Mouse (Mus musculus) T-helper 2 cell (primary cell): ENCODE data around the gene Mroh7.
"Not testable (repeated sequence)": the region's sequence is repeated elsewhere in the genome, so short reads cannot be mapped to it uniquely, and the experiment has no call there.

Experiments used
- in situ Hi-C: fragments of 300-600 bp; cut with MboI, MseI; formaldehyde crosslinking; loops from one replicate; pipeline ENCODE4 v1.15.1; 2025; ENCODE audit warnings: high pct_unique_total_duplicates

The Mroh7 gene

DNA sequence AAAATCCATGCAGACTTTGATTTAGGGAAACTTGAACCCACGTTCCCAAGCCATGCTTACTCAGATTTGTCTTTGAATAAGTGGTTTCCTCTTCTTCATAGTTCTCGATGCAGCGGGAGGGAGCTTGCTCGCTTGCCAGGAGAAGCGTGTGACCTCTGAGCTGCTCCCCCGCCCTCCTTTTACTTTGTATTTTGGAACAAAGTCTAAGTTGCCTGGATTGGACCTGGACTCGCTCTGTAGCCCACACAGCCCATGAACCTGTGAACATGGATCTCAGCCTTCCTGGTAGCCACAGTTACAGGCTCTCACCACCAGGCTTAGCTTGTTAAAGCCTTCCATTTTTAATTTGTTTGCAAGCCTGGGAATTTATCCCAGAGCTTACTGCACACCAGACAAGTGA, at the start of gene Mroh7:
Mroh7 (minus strand) TSS at position 112 of the 400 bp plus-strand sequence.
- in situ Hi-C loops = no loop called here

DNA sequence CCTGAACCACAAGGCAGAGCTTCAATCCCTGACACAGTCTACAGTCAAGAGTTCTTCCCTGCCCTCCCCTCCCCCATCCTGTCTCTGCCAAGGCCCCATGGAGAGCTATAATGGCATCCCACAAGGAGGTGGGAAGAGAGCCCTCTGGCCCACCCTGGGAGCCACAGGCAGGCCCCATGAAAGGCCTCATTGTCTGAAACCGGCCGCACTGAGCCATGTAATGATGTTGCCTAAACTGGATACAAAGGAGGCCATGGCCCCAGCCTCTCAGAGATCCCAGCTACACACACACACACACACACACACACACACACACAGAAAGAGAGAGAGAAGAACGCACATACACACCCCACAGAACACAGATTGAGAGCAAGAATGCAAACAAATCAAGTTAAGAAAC, 49.3 kb upstream of the Mroh7 start:
- in situ Hi-C loops = no loop called here

GRCm38 (mm10) chr4:106778116-106778788, 47.5 kb upstream of the Mroh7 start:
- in situ Hi-C loops = no loop called here

DNA sequence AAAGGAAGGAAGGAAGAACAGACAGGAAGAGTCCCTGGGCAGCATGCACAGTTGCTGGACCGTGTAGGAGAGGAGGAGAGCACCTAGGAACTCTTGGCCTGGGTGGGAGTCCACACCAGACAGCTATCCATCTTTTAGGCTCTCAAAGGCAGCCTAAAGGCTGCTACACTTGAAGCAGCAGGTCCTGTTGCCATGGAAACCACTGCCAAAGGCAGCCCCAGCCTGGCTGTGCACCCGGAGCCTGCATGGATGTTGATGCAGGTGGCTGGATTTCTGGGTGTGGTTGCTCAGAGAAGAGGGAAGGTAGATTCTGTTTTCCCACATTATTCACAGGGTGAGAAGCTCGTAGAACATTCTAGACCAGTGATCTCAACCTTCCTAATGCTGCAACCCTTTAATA, 46.3 kb upstream of the Mroh7 start:
- in situ Hi-C loops = no loop called here

- in situ Hi-C loops = not testable (repeated sequence)
Measured at GRCm38 (mm10) chr4:106775767-106776166, 45.0 kb upstream of the Mroh7 start.

- in situ Hi-C loops = no loop called here
Measured at GRCm38 (mm10) chr4:106772558-106772957, 41.8 kb upstream of the Mroh7 start.

- in situ Hi-C loops = no loop called here
Measured at GRCm38 (mm10) chr4:106769306-106769705, 38.6 kb upstream of the Mroh7 start.

DNA sequence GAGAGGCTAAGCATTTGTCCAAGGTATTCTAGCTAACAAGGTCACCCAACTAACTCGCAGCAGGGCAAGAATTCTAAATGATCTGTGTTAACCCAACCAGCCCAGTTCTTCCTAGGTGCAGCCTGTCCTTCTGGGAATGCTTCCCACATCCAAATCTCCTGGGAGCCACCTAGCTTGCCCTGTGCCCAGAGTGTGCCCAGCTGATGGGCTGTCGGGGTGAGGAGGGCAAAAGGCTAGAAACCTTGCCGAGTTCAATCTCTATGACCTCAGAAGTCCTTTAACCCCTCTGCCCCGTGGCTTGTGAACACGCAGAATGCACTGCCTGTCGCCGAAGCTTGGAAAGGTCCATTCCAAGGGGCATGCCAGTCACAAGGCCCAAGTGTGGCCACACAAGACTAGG, 33.4 kb upstream of the Mroh7 start:
- in situ Hi-C loops = loop anchor here (5.0 kb wide), 1 partner anchor 98 kb away; no protein-coding TSS in a partner anchor

GRCm38 (mm10) chr4:106751726-106752125, 21.0 kb upstream of the Mroh7 start:
- in situ Hi-C loops = no loop called here

DNA sequence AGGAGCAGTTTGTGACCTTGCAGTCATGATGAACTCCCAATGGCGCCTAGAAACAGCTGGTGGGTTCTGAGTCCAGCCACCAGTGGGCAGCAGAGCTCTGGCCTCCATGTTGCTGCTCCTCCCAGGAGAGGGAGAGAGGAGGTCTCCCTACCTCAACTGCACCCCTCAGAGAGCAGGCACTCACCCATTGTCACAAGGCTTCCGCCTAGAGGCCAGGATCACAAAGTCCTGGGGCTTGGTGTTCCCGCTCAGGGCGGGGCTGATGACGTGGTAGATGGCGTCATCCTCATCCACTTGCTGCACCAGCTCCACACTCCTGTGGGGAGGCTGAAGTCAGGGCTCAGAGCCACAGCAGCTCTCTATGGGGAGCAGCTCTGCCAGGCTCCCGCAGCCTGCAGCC, 19.0 kb upstream of the Mroh7 start:
- in situ Hi-C loops = no loop called here

DNA sequence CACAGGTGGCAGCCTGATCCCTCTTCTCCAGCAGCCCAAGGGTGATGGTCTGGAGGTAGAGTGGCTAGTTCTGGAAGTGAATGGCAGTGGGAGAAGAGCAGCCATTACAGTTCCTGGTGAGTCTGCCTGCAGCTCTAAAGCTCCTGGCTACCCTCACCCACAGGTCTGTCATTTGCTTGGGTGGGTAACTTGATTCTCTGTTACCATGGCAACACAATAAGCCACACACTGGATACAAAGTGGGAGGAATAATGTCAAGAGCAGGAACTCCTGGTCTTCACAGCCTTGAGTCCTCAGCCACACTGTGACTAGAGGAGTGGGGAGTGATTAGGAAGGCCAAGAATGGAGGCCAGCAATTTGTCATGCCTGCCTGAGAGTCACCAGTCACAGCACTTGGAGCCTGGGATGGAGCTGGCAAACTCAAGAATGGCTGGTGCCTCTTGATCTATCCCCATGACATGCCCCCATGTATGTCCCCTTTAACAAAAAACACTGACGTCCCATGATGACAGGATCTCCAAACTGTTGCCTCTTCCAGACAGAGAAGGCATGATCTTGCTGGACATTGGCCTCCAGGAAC, 16.4 kb upstream of the Mroh7 start:
- in situ Hi-C loops = no loop called here

- in situ Hi-C loops = no loop called here
Measured at GRCm38 (mm10) chr4:106745862-106746261, 15.1 kb upstream of the Mroh7 start.

GRCm38 (mm10) chr4:106737904-106738303, 7.2 kb upstream of the Mroh7 start:
- in situ Hi-C loops = no loop called here

- in situ Hi-C loops = not testable (repeated sequence)
Measured at GRCm38 (mm10) chr4:106736884-106737283, 6.2 kb upstream of the Mroh7 start.

DNA sequence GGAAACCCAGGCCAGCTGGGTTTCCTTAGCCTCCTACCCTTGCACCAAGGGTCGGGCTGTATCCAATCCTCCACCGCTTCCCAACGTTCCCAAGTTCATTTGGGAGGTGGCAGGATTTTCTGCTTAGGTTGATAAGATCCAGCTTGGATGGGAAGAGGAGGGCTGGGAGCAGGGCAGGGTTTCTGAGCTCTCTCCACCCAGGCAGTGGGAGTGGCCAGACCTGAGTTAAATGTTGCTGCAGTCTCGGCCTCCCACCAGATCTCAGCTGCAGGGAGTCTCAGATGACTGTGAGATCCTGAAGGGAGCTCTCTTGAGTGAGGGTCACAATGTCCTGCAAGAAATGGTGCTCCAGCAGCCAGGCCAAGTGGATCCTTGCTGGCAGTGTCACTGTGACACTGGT, 2.9 kb upstream of the Mroh7 start, which contains the start of gene Fam151a:
Fam151a (plus strand) TSS at position 254 of the 400 bp plus-strand sequence.
- in situ Hi-C loops = no loop called here

DNA sequence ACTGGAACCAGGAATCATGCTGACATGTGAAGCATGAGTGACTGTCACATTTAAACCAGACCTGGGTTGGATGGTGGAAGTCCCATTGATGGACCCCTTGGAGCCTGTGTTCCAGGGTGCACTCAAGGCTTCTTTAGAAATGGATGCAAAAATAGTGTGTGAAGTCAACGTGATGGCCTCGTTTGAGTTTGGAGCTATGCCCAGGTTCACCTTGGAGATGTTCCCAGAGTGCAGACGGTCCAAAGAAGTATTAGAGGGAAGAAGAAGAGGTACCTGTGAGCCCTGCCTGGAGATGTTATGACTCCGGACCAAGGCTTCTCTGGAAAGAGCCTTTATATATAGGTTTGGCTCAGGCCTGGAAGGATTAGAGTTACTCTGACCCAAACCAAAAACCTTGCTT, 10.1 kb downstream of the Mroh7 start:
- in situ Hi-C loops = no loop called here

DNA sequence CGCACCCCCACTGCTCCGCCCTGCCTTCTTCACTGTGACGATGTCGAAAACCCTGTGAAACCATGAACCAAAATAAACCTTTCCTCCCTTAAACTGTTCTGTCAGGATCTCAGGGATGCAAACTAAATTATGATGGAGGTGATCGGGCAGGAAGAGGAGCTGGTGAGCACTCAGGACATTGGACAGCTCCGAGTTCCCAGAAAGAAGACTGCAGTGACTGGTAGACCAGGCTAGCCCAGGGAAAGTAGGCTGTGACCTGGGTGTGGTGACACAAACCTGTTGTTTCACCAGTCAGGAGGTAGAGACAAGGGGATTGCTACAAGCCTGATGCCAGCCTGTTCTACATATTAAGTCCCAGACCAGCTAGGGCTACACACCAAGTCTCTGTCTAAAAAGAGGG, 17.1 kb downstream of the Mroh7 start:
- in situ Hi-C loops = no loop called here

DNA sequence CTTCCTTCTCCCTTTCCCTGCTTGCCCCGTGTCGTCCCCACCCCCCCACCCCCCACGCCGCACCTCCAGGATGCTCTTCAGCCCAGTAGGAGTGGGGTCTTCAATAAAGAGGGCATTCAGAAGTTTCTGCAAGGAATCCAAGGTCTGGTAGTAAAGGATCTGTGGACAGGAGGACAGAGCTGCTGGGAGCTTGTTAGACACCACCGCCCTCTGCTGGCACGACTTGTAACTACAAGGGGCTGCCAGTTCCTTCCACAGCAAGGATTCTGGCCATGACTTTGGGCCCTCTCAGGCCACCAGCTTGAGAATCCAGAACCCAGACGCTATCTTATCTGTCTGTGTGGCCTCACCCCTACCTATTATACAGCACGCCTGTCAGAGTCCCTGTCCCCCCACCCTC, 22.3 kb downstream of the Mroh7 start:
- in situ Hi-C loops = loop anchor here (5.0 kb wide), 1 partner anchor 76 kb away; no protein-coding TSS in a partner anchor

GRCm38 (mm10) chr4:106707957-106708356, 22.8 kb downstream of the Mroh7 start:
- in situ Hi-C loops = loop anchor here (5.0 kb wide), 1 partner anchor 76 kb away; no protein-coding TSS in a partner anchor

DNA sequence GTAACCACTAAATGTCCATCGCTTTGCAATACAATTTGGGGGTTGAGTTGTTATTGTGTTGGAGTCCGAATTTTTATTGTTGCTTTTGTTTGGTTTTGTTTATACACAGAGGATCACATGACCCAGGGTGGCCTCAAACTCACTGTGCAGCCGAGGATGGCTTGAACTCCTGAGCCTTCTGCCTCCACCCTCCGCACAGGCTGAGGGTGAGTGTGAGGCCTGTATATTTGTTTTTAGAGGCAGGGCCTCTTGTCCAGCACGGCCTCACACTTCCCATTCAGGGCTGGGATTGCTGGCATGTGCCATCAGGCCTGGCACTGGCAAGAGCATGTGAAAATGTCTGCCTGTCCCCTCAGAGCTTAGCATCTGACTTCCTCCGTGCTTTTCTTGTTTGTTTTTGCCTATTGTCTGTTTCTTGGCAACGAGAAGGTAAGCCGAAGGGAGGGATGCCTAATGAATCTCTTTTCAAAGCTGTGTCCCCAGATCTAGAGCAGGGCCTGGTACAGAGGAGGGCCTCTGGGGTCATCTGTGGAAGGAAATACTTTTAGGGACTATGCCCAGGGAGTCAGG, 25.5 kb downstream of the Mroh7 start:
- in situ Hi-C loops = loop anchor here (5.0 kb wide), 1 partner anchor 73 kb away; no protein-coding TSS in a partner anchor

GRCm38 (mm10) chr4:106704416-106704815, 26.3 kb downstream of the Mroh7 start:
- in situ Hi-C loops = no loop called here

GRCm38 (mm10) chr4:106703956-106704355, 26.8 kb downstream of the Mroh7 start:
- in situ Hi-C loops = no loop called here

DNA sequence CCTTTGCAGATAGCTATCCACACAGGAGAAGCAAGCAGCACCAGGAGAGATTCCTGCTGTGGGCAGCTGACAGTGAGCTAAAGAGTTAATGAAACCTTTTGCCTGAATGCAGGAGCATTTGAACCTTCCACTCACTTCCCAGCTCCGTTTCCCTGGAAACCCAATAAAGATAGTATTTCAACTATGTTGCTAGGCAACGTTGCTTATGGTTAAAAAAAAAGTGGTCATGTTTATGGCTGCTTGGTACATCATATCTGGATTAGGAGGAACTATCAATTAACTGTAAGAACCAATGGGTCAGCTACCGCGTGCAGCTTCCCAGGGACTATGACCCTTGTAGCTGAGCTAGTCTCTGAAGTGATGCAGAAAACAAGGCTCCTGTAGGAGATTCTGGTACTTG, 29.9 kb downstream of the Mroh7 start:
- in situ Hi-C loops = no loop called here
